Mouse (Mus musculus): ENCODE measurements around the gene Spo11. TPM values are rescaled to one million over a fixed set of nuclear protein-coding genes. Genes with fewer than 3 reads are reported as not detected.

Spo11 gene
- total and polyA plus RNA-seq, 2 experiments from 2014 or later: 0.96 to 1.0 TPM

GRCm38 (mm10) chr2:173018618-173019017 lies 41.1 kb downstream of the Spo11 start:
- no peak for ATAC-seq
- TF ChIP-seq CTCF (IDR thresholded peaks at IDR 0.05; ENCODE audit: low read depth): no peak
- H3K9me3 ChIP-seq (ENCODE audit: low read length): no peaks in the 10 kb centered on the region
- no peak overlapping the region for H3K27ac ChIP-seq
- H3K4me2 ChIP-seq (ENCODE audit: low read depth, low read length): no peak overlapping the region
- peaks cover 6% of the 10 kb centered on the region for H3K27me3 ChIP-seq (ENCODE audit: insufficient read depth, low read length)
- H3K9ac ChIP-seq (replicated peaks; ENCODE audit: low read length): no peak overlapping the region
- no peak overlapping the region for H3K4me3 ChIP-seq (ENCODE audit: low read length)
- WGBS: 25% methylated on average over 8 of the region's 8 CpGs
- peaks cover 22% of the 10 kb centered on the region for H3K36me3 ChIP-seq (ENCODE audit: insufficient read depth, low read length)
- peaks cover 21% of the 10 kb centered on the region for H3K4me1 ChIP-seq (ENCODE audit: insufficient read depth, low read length)
- DNase-seq (ENCODE audit: low spot score): no peak

- Histone ChIP-seq H3K4me2 (ENCODE audit: low read depth, low read length) (peak overlapping the region; percentile 74), H3K9me3 (ENCODE audit: low read length) (no peaks in the 10 kb centered on the region), H3K9ac (replicated peaks; ENCODE audit: low read length) (no peak overlapping the region)
Measured at GRCm38 (mm10) chr2:173019322-173019721, 41.8 kb downstream of the Spo11 start.

GRCm38 (mm10) chr2:173019790-173020189 lies 42.3 kb downstream of the Spo11 start:
- Histone ChIP-seq H3K9ac (replicated peaks; ENCODE audit: low read length) (no peak overlapping the region), H3K4me2 (ENCODE audit: low read depth, low read length) (peak overlapping the region; percentile 74), H3K9me3 (ENCODE audit: low read length) (no peaks in the 10 kb centered on the region), H3K27ac (no peak overlapping the region), H3K36me3 (ENCODE audit: insufficient read depth, low read length) (peaks cover 11% of the 10 kb centered on the region), H3K27me3 (ENCODE audit: insufficient read depth, low read length) (peaks cover 6% of the 10 kb centered on the region), H3K4me3 (ENCODE audit: low read length) (peak overlapping the region; percentile 32), H3K4me1 (ENCODE audit: insufficient read depth, low read length) (peaks cover 27% of the 10 kb centered on the region)
- under 1% methylated on average over 26 of the region's 29 CpGs for WGBS
- TF ChIP-seq CTCF (IDR thresholded peaks at IDR 0.05; ENCODE audit: low read depth): no peak
- DNase-seq (ENCODE audit: low spot score) (peak; percentile 82), ATAC-seq (peak; percentile 59)

More at GRCm38 (mm10) chr2:173019322-173019721, 41.8 kb downstream of the Spo11 start:
- H3K27ac ChIP-seq: no peak overlapping the region
- no peak for DNase-seq (ENCODE audit: low spot score)
- peaks cover 16% of the 10 kb centered on the region for H3K36me3 ChIP-seq (ENCODE audit: insufficient read depth, low read length)
- 17% methylated on average over 9 of the region's 9 CpGs for WGBS
- H3K4me1 ChIP-seq (ENCODE audit: insufficient read depth, low read length): peaks cover 23% of the 10 kb centered on the region
- no peak for ATAC-seq
- H3K4me3 ChIP-seq (ENCODE audit: low read length): peak overlapping the region; percentile 32
- no peak for TF ChIP-seq CTCF (IDR thresholded peaks at IDR 0.05; ENCODE audit: low read depth)
- peaks cover 6% of the 10 kb centered on the region for H3K27me3 ChIP-seq (ENCODE audit: insufficient read depth, low read length)

- H3K36me3 ChIP-seq (ENCODE audit: insufficient read depth, low read length): peaks cover 8% of the 10 kb centered on the region
- no peak within 1 kb of the TSS for H3K27ac ChIP-seq
- TF ChIP-seq CTCF (IDR thresholded peaks at IDR 0.05; ENCODE audit: low read depth): no peak
- no peak within 1 kb of the TSS for H3K9ac ChIP-seq (replicated peaks; ENCODE audit: low read length)
- 27% methylated on average over 11 of the region's 11 CpGs for WGBS
- H3K4me1 ChIP-seq (ENCODE audit: insufficient read depth, low read length): peaks cover 33% of the 10 kb centered on the region
- H3K27me3 ChIP-seq (ENCODE audit: insufficient read depth, low read length): peaks cover 6% of the 10 kb centered on the region
- H3K4me3 ChIP-seq (ENCODE audit: low read length): peak within 1 kb of the TSS; percentile 64
- no peaks in the 10 kb centered on the region for H3K9me3 ChIP-seq (ENCODE audit: low read length)
- DNase-seq (ENCODE audit: low spot score) (no peak), ATAC-seq (no peak)
- peak within 1 kb of the TSS; percentile 77 for H3K4me2 ChIP-seq (ENCODE audit: low read depth, low read length)
Measured at GRCm38 (mm10) chr2:173020430-173020829, 42.9 kb downstream of the Spo11 start, which contains the start of gene Rbm38. TSS of gene Rbm38 (plus strand) at chr2:173020498.

DNA sequence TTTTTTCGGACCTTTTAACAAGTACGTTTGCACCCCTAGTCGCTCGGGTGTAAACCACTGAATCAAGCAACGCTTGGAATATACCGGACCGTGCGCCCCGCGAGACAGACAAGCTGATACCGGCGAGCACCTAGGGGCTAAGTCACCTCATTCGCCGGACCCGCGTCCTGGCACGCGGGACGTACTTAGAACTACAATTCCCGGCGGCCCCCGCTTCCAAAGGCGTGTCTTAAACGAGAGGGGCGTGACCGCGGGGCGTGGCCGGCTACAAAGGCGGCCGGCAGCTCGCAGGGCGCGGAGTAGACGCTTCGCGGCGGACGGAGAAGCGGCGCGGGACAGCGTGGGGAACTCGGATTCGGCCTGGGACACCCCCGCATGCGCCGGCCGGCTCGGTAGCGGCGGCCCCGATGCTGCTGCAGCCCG lies 44.1 kb downstream of the Spo11 start:
- peaks cover 34% of the 10 kb centered on the region for H3K4me1 ChIP-seq (ENCODE audit: insufficient read depth, low read length)
- H3K27me3 ChIP-seq (ENCODE audit: insufficient read depth, low read length): peaks cover 6% of the 10 kb centered on the region
- peak overlapping the region; percentile 62 for H3K9ac ChIP-seq (replicated peaks; ENCODE audit: low read length)
- peak overlapping the region; percentile 64 for H3K4me3 ChIP-seq (ENCODE audit: low read length)
- 1% methylated on average over 48 of the region's 54 CpGs for WGBS
- H3K36me3 ChIP-seq (ENCODE audit: insufficient read depth, low read length): no peaks in the 10 kb centered on the region
- ATAC-seq (peak; percentile 80), DNase-seq (ENCODE audit: low spot score) (peak; percentile 95)
- peak overlapping the region; percentile 77 for H3K4me2 ChIP-seq (ENCODE audit: low read depth, low read length)
- no peak for TF ChIP-seq CTCF (IDR thresholded peaks at IDR 0.05; ENCODE audit: low read depth)
- H3K9me3 ChIP-seq (ENCODE audit: low read length): no peaks in the 10 kb centered on the region
- no peak overlapping the region for H3K27ac ChIP-seq

- Histone ChIP-seq H3K36me3 (ENCODE audit: insufficient read depth, low read length) (no peaks in the 10 kb centered on the region), H3K27me3 (ENCODE audit: insufficient read depth, low read length) (peaks cover 6% of the 10 kb centered on the region), H3K4me1 (ENCODE audit: insufficient read depth, low read length) (peaks cover 34% of the 10 kb centered on the region), H3K27ac (no peak overlapping the region), H3K9ac (replicated peaks; ENCODE audit: low read length) (peak overlapping the region; percentile 62), H3K4me2 (ENCODE audit: low read depth, low read length) (peak overlapping the region; percentile 77), H3K9me3 (ENCODE audit: low read length) (no peaks in the 10 kb centered on the region), H3K4me3 (ENCODE audit: low read length) (peak overlapping the region; percentile 64)
- WGBS: under 1% methylated on average over 47 of the region's 51 CpGs
- peak; percentile 52 for ATAC-seq
- TF ChIP-seq CTCF (IDR thresholded peaks at IDR 0.05; ENCODE audit: low read depth): no peak
- peak; percentile 56 for DNase-seq (ENCODE audit: low spot score)
Measured at GRCm38 (mm10) chr2:173022056-173022681, 44.7 kb downstream of the Spo11 start.

- Histone ChIP-seq H3K4me3 (ENCODE audit: low read length) (peak overlapping the region; percentile 64), H3K9me3 (ENCODE audit: low read length) (no peaks in the 10 kb centered on the region), H3K27ac (no peak overlapping the region), H3K4me1 (ENCODE audit: insufficient read depth, low read length) (peaks cover 34% of the 10 kb centered on the region), H3K36me3 (ENCODE audit: insufficient read depth, low read length) (no peaks in the 10 kb centered on the region), H3K4me2 (ENCODE audit: low read depth, low read length) (peak overlapping the region; percentile 77), H3K9ac (replicated peaks; ENCODE audit: low read length) (peak overlapping the region; percentile 62; the same call in 1 of the 2 replicates), H3K27me3 (ENCODE audit: insufficient read depth, low read length) (peaks cover 6% of the 10 kb centered on the region)
- ATAC-seq (no peak), DNase-seq (ENCODE audit: low spot score) (no peak)
- TF ChIP-seq CTCF (IDR thresholded peaks at IDR 0.05; ENCODE audit: low read depth): no peak
- 23% methylated on average over 10 of the region's 10 CpGs for whole genome bisulfite sequencing
Measured at GRCm38 (mm10) chr2:173022813-173023212, 45.3 kb downstream of the Spo11 start.
